In genomic region chr3:53413465-53413864, GRCm38 (mm10) we compare ENCODE assay signal across 20 mouse cellular contexts.
"Had no signal": no experiment of that assay in that cellular context is flagged by ENCODE, and none has a peak within 500 bp of the region (broad histone marks: within the 10 kb centered on the region; RNA-seq: fewer than 3 reads in every experiment).

No protein-coding gene starts in this region.

- H3K4me1 ChIP-seq: intestine, embryonic 15.5 days; liver, embryonic 12.5 days had no signal

- H3K27ac ChIP-seq: gastrocnemius, adult 2 months; heart, embryonic 10.5 days; hindbrain, embryonic 10.5 days; hindbrain, embryonic 12.5 days; hindbrain, embryonic 14.5 days; intestine, embryonic 15.5 days; kidney, postnatal 0 days; limb, embryonic 13.5 days; limb, embryonic 15.5 days; liver, embryonic 12.5 days; liver, embryonic 14.5 days had no signal

- H3K9me3 ChIP-seq: heart, embryonic 10.5 days; heart, embryonic 12.5 days; hindbrain, embryonic 10.5 days; hindbrain, embryonic 12.5 days; intestine, embryonic 15.5 days; limb, embryonic 13.5 days; limb, embryonic 15.5 days; liver, embryonic 12.5 days had no signal

- H3K9ac ChIP-seq: heart, embryonic 12.5 days; hindbrain, embryonic 12.5 days; hindbrain, embryonic 14.5 days; intestine, embryonic 15.5 days; limb, embryonic 13.5 days; limb, embryonic 15.5 days; liver, embryonic 12.5 days; liver, embryonic 14.5 days had no signal

- ATAC-seq: hindbrain, embryonic 16.5 days; inflammation-experienced regulatory T-cells, adult 6 months; intestine, postnatal 0 days; liver, embryonic 12.5 days had no signal

- DNase-seq: gastrocnemius, postnatal 25 days; kidney, adult 18-20 months; layer of hippocampus, adult 9-11 months; layer of hippocampus, postnatal 36 days; left cerebral cortex, postnatal 4 days had no signal

- H3K36me3 ChIP-seq: heart, embryonic 10.5 days; heart, embryonic 12.5 days; hindbrain, embryonic 10.5 days; hindbrain, embryonic 12.5 days; intestine, embryonic 15.5 days; limb, embryonic 13.5 days; limb, embryonic 15.5 days; liver, embryonic 12.5 days had no signal

- H3K27me3 ChIP-seq: heart, embryonic 12.5 days; intestine, embryonic 15.5 days; limb, embryonic 13.5 days; limb, embryonic 15.5 days; liver, embryonic 12.5 days had no signal

- H3K4me3 ChIP-seq: gastrocnemius, adult 2 months; heart, embryonic 10.5 days; heart, embryonic 12.5 days; hindbrain, embryonic 10.5 days; hindbrain, embryonic 12.5 days; intestine, embryonic 15.5 days; limb, embryonic 13.5 days; limb, embryonic 15.5 days; liver, embryonic 12.5 days had no signal

- H3K4me2 ChIP-seq: heart, embryonic 12.5 days; hindbrain, embryonic 12.5 days; hindbrain, embryonic 14.5 days; intestine, embryonic 15.5 days; limb, embryonic 13.5 days; limb, embryonic 15.5 days; liver, embryonic 12.5 days had no signal
